ENCODE assay signal across 24 mouse cellular contexts in the genomic region with DNA sequence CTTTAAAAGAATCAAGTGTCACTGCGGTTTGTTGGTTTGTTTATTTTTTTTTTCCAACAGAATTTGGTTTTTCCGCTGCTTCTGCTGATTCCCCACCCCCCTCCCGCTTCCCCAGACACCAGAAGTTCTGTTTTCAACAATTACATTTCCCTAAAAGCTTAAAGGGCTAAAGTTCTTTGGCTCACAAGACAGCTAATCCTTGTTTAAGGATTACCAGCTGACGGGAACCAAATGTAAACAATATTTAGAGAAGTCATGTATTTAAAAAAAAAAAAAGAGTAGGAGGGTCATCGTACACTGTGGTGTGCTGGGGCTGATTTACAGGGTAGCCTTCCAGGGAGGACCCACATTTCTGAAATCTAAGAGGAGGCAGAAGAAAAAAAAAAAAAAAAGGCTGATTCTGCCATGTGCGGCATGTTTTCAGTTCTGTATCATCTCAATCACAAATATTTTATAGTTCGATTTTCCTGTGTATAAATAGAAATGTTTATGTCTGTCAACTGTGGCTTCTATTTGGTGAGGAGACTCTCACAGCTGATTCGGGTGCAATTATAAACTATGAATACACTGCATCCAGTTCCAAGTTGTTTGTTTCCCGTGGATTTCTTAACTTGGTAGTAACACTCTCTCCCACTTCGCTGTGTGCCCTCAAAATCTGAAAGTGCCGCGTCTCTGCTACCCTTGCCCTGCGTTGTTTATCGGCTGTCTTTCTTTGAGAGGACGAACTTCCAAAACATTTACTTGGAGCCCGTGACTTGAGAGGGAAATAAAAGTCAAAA.
A peak's percentile ranks its signal among the peaks of the same experiment; 100 is the strongest.
DNase-seq lines count a peak whose midpoint lies in the region; ATAC-seq and TF ChIP-seq lines count a peak whose summit lies in the region.
"Had no signal": no experiment of that assay in that cellular context is flagged by ENCODE, and none has a peak within 500 bp of the region (broad histone marks: within the 10 kb centered on the region; RNA-seq: fewer than 3 reads in every experiment).

No protein-coding gene starts in this region.

- H3K9me3 ChIP-seq in lung, embryonic 14.5 days (ENCODE audit: low read depth, low read length): no peaks in the 10 kb centered on the region
- H3K9me3 ChIP-seq in stomach, embryonic 14.5 days (ENCODE audit: control insufficient read depth, low read depth, low read length): no peaks in the 10 kb centered on the region
- no peaks in the 10 kb centered on the region for H3K9me3 ChIP-seq in stomach, postnatal 0 days (ENCODE audit: control insufficient read depth, low read length)
- no peaks in the 10 kb centered on the region for H3K9me3 ChIP-seq in intestine, embryonic 16.5 days (ENCODE audit: control insufficient read depth, low read length)
- H3K9me3 ChIP-seq: forebrain, embryonic 12.5 days; heart, embryonic 15.5 days; hindbrain, embryonic 13.5 days; limb, embryonic 10.5 days; liver, embryonic 15.5 days; midbrain, embryonic 12.5 days had no signal

- H3K4me3 ChIP-seq in lung, embryonic 14.5 days (ENCODE audit: low read depth, low read length): no peak overlapping the region
- no peak overlapping the region for H3K4me3 ChIP-seq in lung, adult 2 months (replicated peaks; ENCODE audit: extremely low read depth, low read depth, low read length)
- no peak overlapping the region for H3K4me3 ChIP-seq in stomach, embryonic 14.5 days (ENCODE audit: low read depth, low read length)
- no peak overlapping the region for H3K4me3 ChIP-seq in stomach, postnatal 0 days (ENCODE audit: low read depth, low read length)
- H3K4me3 ChIP-seq in intestine, embryonic 16.5 days (ENCODE audit: low read length): no peak overlapping the region
- H3K4me3 ChIP-seq: forebrain, embryonic 12.5 days; heart, embryonic 15.5 days; hindbrain, embryonic 13.5 days; layer of hippocampus, adult 2 months; limb, embryonic 10.5 days; liver, embryonic 15.5 days; midbrain, embryonic 12.5 days had no signal

- no peaks in the 10 kb centered on the region for H3K27me3 ChIP-seq in lung, embryonic 14.5 days (ENCODE audit: insufficient read depth, low read length)
- H3K27me3 ChIP-seq in stomach, embryonic 14.5 days (ENCODE audit: control insufficient read depth, insufficient read depth, low read length): no peaks in the 10 kb centered on the region
- no peaks in the 10 kb centered on the region for H3K27me3 ChIP-seq in stomach, postnatal 0 days (ENCODE audit: control insufficient read depth, insufficient read depth, low read length)
- H3K27me3 ChIP-seq in intestine, embryonic 16.5 days (replicated peaks; ENCODE audit: control insufficient read depth, insufficient read depth, low read length): no peaks in the 10 kb centered on the region
- H3K27me3 ChIP-seq: forebrain, embryonic 12.5 days; heart, embryonic 15.5 days; hindbrain, embryonic 13.5 days; liver, embryonic 15.5 days; midbrain, embryonic 12.5 days had no signal

- H3K36me3 ChIP-seq in lung, embryonic 14.5 days (ENCODE audit: insufficient read depth): no peaks in the 10 kb centered on the region
- H3K36me3 ChIP-seq in stomach, embryonic 14.5 days (ENCODE audit: control insufficient read depth, insufficient read depth, low read length): no peaks in the 10 kb centered on the region
- H3K36me3 ChIP-seq in stomach, postnatal 0 days (ENCODE audit: control insufficient read depth, insufficient read depth, low read length): no peaks in the 10 kb centered on the region
- no peaks in the 10 kb centered on the region for H3K36me3 ChIP-seq in intestine, embryonic 16.5 days (ENCODE audit: control insufficient read depth, insufficient read depth, low read length)
- H3K36me3 ChIP-seq: forebrain, embryonic 12.5 days; heart, embryonic 15.5 days; hindbrain, embryonic 13.5 days; limb, embryonic 10.5 days; liver, embryonic 15.5 days; midbrain, embryonic 12.5 days had no signal

- TF ChIP-seq POLR2A in lung, adult 2 months (IDR thresholded peaks at IDR 0.05; ENCODE audit: borderline replicate concordance, extremely low read depth, low read depth, low read length): no peak

- no peak for TF ChIP-seq EP300 in stomach, postnatal 0 days (optimal IDR thresholded peaks at IDR 0.05)

- H3K9ac ChIP-seq in lung, embryonic 14.5 days: no peak overlapping the region
- no peak overlapping the region for H3K9ac ChIP-seq in stomach, embryonic 14.5 days (replicated peaks; ENCODE audit: low read depth, low read length)
- H3K9ac ChIP-seq in stomach, postnatal 0 days (ENCODE audit: low read length): no peak overlapping the region
- H3K9ac ChIP-seq in intestine, embryonic 16.5 days (ENCODE audit: low read depth, low read length): no peak overlapping the region
- H3K9ac ChIP-seq: forebrain, embryonic 12.5 days; heart, embryonic 15.5 days; hindbrain, embryonic 13.5 days; liver, embryonic 15.5 days; midbrain, embryonic 12.5 days had no signal

- TF ChIP-seq CTCF in lung, embryonic 14.5 days (IDR thresholded peaks at IDR 0.05; ENCODE audit: low read depth): no peak
- no peak for TF ChIP-seq CTCF in lung, adult 2 months (IDR thresholded peaks at IDR 0.05; ENCODE audit: insufficient read depth, low read length)
- no peak for TF ChIP-seq CTCF in stomach, postnatal 0 days (IDR thresholded peaks at IDR 0.05; ENCODE audit: low read depth)

- no peaks in the 10 kb centered on the region for H3K4me1 ChIP-seq in lung, embryonic 14.5 days (ENCODE audit: insufficient read depth)
- H3K4me1 ChIP-seq in lung, adult 2 months (ENCODE audit: control insufficient read depth, insufficient read depth, low read length): no peaks in the 10 kb centered on the region; the same call in 1 of the 2 replicates
- no peaks in the 10 kb centered on the region for H3K4me1 ChIP-seq in stomach, embryonic 14.5 days (ENCODE audit: control insufficient read depth, insufficient read depth, low read length)
- no peaks in the 10 kb centered on the region for H3K4me1 ChIP-seq in stomach, postnatal 0 days (replicated peaks; ENCODE audit: control insufficient read depth, insufficient read depth)
- H3K4me1 ChIP-seq in intestine, embryonic 16.5 days (ENCODE audit: control insufficient read depth, insufficient read depth, low read length): 0 out of 2 replicates have a peak, but pooled peaks cover 3% of the 10 kb centered on the region
- H3K4me1 ChIP-seq: forebrain, embryonic 12.5 days; heart, embryonic 15.5 days; hindbrain, embryonic 13.5 days; limb, embryonic 10.5 days; liver, embryonic 15.5 days; midbrain, embryonic 12.5 days had no signal

- ATAC-seq in lung, embryonic 14.5 days (ENCODE audit: insufficient read depth): peak; percentile 73
- ATAC-seq in stomach, embryonic 14.5 days (ENCODE audit: insufficient number of reproducible peaks, insufficient read depth, low FRiP score, low read depth): no peak
- no peak for ATAC-seq in stomach, postnatal 0 days (ENCODE audit: low FRiP score, low TSS enrichment)
- ATAC-seq in intestine, embryonic 16.5 days: peak; percentile 60; the same call in 1 of the 2 replicates
- ATAC-seq: inflammation-experienced regulatory T-cells, adult 6 months had no signal

- 39% methylated on average over 16 of the region's 16 CpGs for WGBS in lung, embryonic 14.5 days
- WGBS in lung, adult 2 months: 40% methylated on average over 16 of the region's 16 CpGs
- WGBS in stomach, embryonic 14.5 days: 41% methylated on average over 16 of the region's 16 CpGs
- 40% methylated on average over 16 of the region's 16 CpGs for WGBS in stomach, postnatal 0 days
- WGBS in intestine, embryonic 16.5 days: 50% methylated on average over 16 of the region's 16 CpGs

- H3K4me2 ChIP-seq in lung, embryonic 14.5 days: peak overlapping the region; percentile 40
- 0 out of 2 replicates have a peak overlapping the region, but pooled peaks have one; percentile 11 for H3K4me2 ChIP-seq in stomach, embryonic 14.5 days (replicated peaks; ENCODE audit: low read depth, low read length)
- no peak overlapping the region for H3K4me2 ChIP-seq in stomach, postnatal 0 days (replicated peaks; ENCODE audit: low read depth)
- no peak overlapping the region for H3K4me2 ChIP-seq in intestine, embryonic 16.5 days (ENCODE audit: low read depth, low read length)
- H3K4me2 ChIP-seq: forebrain, embryonic 12.5 days; heart, embryonic 15.5 days; hindbrain, embryonic 13.5 days; liver, embryonic 15.5 days; midbrain, embryonic 12.5 days had no signal

- peak; percentile 65 for DNase-seq in lung, embryonic 14.5 days
- no peak for DNase-seq in lung, adult 2 months
- DNase-seq in stomach, postnatal 0 days (ENCODE audit: low spot score): no peak
- no peak for DNase-seq in natural killer cell, adult 2 months (ENCODE audit: low spot score in 2 of 2)
- no peak for DNase-seq in gastrocnemius, postnatal 25 days
- DNase-seq: adrenal gland, postnatal 10 days; cerebellum, adult 2 months; cerebellum, postnatal 36 days; embryo, embryonic 11 days; gastrocnemius, postnatal 36 days; heart, postnatal 36 days; kidney, postnatal 25 days; liver; thymus, postnatal 14 days had no signal

- H3K27ac ChIP-seq in lung, embryonic 14.5 days (ENCODE audit: low read depth): 0 out of 2 replicates have a peak overlapping the region, but pooled peaks have one; percentile 54
- H3K27ac ChIP-seq in stomach, embryonic 14.5 days (ENCODE audit: low read length): no peak overlapping the region
- H3K27ac ChIP-seq in stomach, postnatal 0 days (replicated peaks): no peak overlapping the region
- H3K27ac ChIP-seq in intestine, embryonic 16.5 days (ENCODE audit: low read length): no peak overlapping the region
- H3K27ac ChIP-seq: forebrain, embryonic 12.5 days; heart, embryonic 15.5 days; hindbrain, embryonic 13.5 days; layer of hippocampus, adult 2 months; limb, embryonic 10.5 days; liver, embryonic 15.5 days; midbrain, embryonic 12.5 days had no signal

Comparison
In these comparisons a context has a peak if more than half of its experiments do, and no peak if none do; other contexts are left out.
1. H3K4me2 ChIP-seq: peak in lung, embryonic 14.5 days (single experiment) and stomach, embryonic 14.5 days (single experiment); none in stomach, postnatal 0 days (single experiment) and intestine, embryonic 16.5 days (single experiment).
2. ATAC-seq: peak in lung, embryonic 14.5 days (single experiment) and intestine, embryonic 16.5 days (single experiment); none in stomach, embryonic 14.5 days (single experiment) and stomach, postnatal 0 days (single experiment).